Mouse (Mus musculus) kidney, postnatal 0 days (tissue): ENCODE measurements at regions not wholly inside any gene's neighbourhood (a gene's known extent, or its start where the extent isn't known, plus 50 kb on each side); places are given as distances from the start of the nearest gene placed in this dataset.

Source experiments
- ATAC-seq: fragments of 200-750 bp; cut with Nextera tagmentation; replicated peaks from 2 replicates; pipeline ENCODE4 v1.8.0; 2017; ENCODE audit warnings: low read depth, moderate number of reproducible peaks, moderate TSS enrichment, moderate library complexity; ENCODE audit not compliant: low FRiP score
- DNase-seq: peaks from one replicate; pipeline ENCODE4 v3.0.0-alpha.2; 2016; ENCODE audit warnings: low spot score
- H3K27ac ChIP-seq: fragments of 300-500 bp; sonication (generic); 2 replicates; pipeline ENCODE4 v1.5.1; 2014; ENCODE audit warnings: mild to moderate bottlenecking
- H3K27me3 ChIP-seq: fragments of 300-500 bp; sonication (generic); 2 replicates; pipeline ENCODE4 v1.6.1; 2014; ENCODE audit warnings: low read length, mixed read lengths; ENCODE audit not compliant: insufficient read depth
- H3K36me3 ChIP-seq: fragments of 300-500 bp; sonication (generic); 2 replicates; pipeline ENCODE4 v1.6.1; 2014; ENCODE audit warnings: low read length, mixed read lengths; ENCODE audit not compliant: insufficient read depth
- H3K4me1 ChIP-seq: fragments of 300-500 bp; sonication (generic); replicated peaks from 2 replicates; pipeline ENCODE4 v1.6.1; 2014; ENCODE audit warnings: antibody characterized with exemption, low read length, mixed read lengths; ENCODE audit not compliant: insufficient read depth
- H3K4me2 ChIP-seq: fragments of 300-500 bp; sonication (generic); 2 replicates; pipeline ENCODE4 v1.6.1; 2014; ENCODE audit warnings: mild to moderate bottlenecking, low read length, moderate library complexity, mixed read lengths
- H3K4me3 ChIP-seq: fragments of 300-500 bp; sonication (generic); replicated peaks from 2 replicates; pipeline ENCODE4 v1.5.1; 2014; ENCODE audit warnings: low read depth, low read length
- H3K9ac ChIP-seq: fragments of 300-500 bp; sonication (generic); 2 replicates; pipeline ENCODE4 v1.6.1; 2014; ENCODE audit warnings: low read depth, low read length
- H3K9me3 ChIP-seq: fragments of 300-500 bp; sonication (generic); replicated peaks from 2 replicates; pipeline ENCODE4 v1.6.1; 2016; ENCODE audit warnings: low read length, inconsistent platforms, mixed read lengths
- CTCF ChIP-seq: IDR thresholded peaks from 2 replicates; pipeline ENCODE4 v1.5.1; 2016; ENCODE audit warnings: antibody characterized with exemption, low read depth, mild to moderate bottlenecking, moderate library complexity
- WGBS: fragments of 180-500 bp; shearing (Covaris S2); extraction: QIAGEN DNeasy Blood & Tissue Kit; methylation state at CpG from one replicate; pipeline ENCODE4 v1.1.7; 2014; 5-methylcytosine and 5-hydroxymethylcytosine counted together

GRCm38 (mm10) chr15:60187002-60187715, 170.7 kb upstream of the 4933412E24Rik start:
- H3K4me2 ChIP-seq, result no peak overlapping the region
- WGBS, result 53% methylated on average over 5 of the region's 5 CpGs
- H3K9ac ChIP-seq, result no peak overlapping the region
- no peaks in the 10 kb centered on the region for H3K27me3 ChIP-seq
- no peaks in the 10 kb centered on the region for H3K4me1 ChIP-seq
- H3K36me3 ChIP-seq, result no peaks in the 10 kb centered on the region
- ATAC-seq (no peak), DNase-seq (no peak)
- H3K4me3 ChIP-seq, result no peak overlapping the region
- H3K9me3 ChIP-seq, result no peaks in the 10 kb centered on the region
- no peak overlapping the region for H3K27ac ChIP-seq
- TF ChIP-seq CTCF, result no peak

DNA sequence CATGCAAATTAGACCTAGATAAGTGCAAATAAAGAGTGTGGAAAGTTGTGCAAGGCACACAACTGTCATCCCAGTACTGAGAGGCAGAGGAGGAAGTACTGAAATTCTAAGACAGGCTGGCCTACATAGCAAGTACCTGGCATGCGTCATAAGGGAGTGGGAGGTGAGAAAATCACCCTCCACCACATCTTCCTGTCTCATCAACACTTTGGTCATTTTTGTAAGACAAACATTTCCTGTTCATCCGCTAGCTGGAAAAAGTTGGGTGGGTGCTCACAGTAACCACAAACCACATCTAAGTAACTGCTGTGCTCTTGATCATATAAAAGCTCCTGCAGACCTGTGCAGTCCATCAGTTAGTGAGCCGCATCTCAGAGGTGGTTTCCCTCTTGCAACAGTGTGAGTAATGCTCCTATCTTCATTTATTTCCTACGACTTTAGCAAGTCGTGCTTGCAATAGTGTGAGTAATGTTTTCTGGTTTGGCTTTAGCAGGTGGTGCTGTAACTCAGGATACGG, 125.2 kb upstream of the 4933412E24Rik start:
- Histone ChIP-seq H3K4me1 (no peaks in the 10 kb centered on the region), H3K9me3 (no peaks in the 10 kb centered on the region), H3K4me3 (no peak overlapping the region), H3K4me2 (no peak overlapping the region), H3K9ac (no peak overlapping the region), H3K27ac (no peak overlapping the region), H3K36me3 (no peaks in the 10 kb centered on the region), H3K27me3 (no peaks in the 10 kb centered on the region)
- no peak for TF ChIP-seq CTCF
- DNase-seq (no peak), ATAC-seq (no peak)
- 81% methylated on average over 6 of the region's 6 CpGs for WGBS

- 86% methylated on average over 2 of the region's 2 CpGs for WGBS
- Histone ChIP-seq H3K4me2 (no peak overlapping the region), H3K9ac (no peak overlapping the region), H3K27ac (no peak overlapping the region), H3K36me3 (no peaks in the 10 kb centered on the region), H3K4me3 (no peak overlapping the region), H3K9me3 (no peaks in the 10 kb centered on the region), H3K4me1 (no peaks in the 10 kb centered on the region), H3K27me3 (no peaks in the 10 kb centered on the region)
- DNase-seq (no peak), ATAC-seq (no peak)
- TF ChIP-seq CTCF, result no peak
Measured at GRCm38 (mm10) chr15:60136671-60137070, 120.3 kb upstream of the 4933412E24Rik start.

DNA sequence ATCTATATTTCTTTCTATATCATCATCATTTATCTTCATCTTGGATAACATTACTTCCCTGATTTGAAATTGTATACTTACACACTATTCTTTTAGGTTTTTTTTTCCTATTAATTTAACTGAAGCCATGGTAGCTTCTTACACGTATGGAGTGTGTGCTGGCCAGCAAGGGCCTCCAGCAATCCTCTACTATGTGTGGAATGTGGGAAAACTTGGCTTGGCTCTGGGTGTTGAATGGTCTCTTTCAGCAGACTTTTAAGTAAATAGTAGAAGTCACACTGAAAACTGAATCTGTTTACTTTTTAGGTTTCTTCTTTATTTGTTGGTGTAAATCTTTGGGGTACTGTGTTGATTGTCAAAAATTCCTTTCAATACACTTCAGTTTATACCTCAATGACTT, 118.1 kb upstream of the 4933412E24Rik start:
- Histone ChIP-seq H3K4me1 (no peaks in the 10 kb centered on the region), H3K9ac (no peak overlapping the region), H3K27me3 (no peaks in the 10 kb centered on the region), H3K9me3 (no peaks in the 10 kb centered on the region), H3K4me2 (no peak overlapping the region), H3K36me3 (no peaks in the 10 kb centered on the region), H3K4me3 (no peak overlapping the region), H3K27ac (no peak overlapping the region)
- TF ChIP-seq CTCF, result no peak
- DNase-seq, result peak; percentile 5
- ATAC-seq, result no peak
- WGBS, result 39% methylated on average over 1 of the region's 1 CpGs

DNA sequence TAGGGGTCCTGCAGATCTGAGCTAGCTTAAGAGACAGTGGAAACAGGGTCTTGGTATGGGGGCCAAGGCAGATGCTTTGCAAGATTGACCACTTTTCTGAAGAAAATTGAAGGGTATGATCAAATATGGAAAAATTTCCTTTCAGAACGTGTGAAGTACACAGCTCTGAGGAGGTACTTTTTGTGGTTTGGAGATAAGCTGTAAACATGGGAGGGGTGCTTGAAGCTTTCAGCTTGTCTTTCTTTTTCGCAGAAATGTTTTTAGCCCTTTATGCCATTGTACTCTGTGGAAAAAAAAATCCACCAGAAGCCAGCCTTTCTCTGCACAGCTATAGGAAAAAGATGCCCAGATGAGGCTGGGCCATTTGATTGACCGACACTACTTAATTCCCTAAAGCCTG, 116.3 kb upstream of the 4933412E24Rik start:
- WGBS, result 84% methylated on average over 3 of the region's 3 CpGs
- ATAC-seq (no peak), DNase-seq (no peak)
- Histone ChIP-seq H3K4me3 (no peak overlapping the region), H3K36me3 (no peaks in the 10 kb centered on the region), H3K4me2 (no peak overlapping the region), H3K9ac (no peak overlapping the region), H3K9me3 (no peaks in the 10 kb centered on the region), H3K27me3 (no peaks in the 10 kb centered on the region), H3K27ac (no peak overlapping the region), H3K4me1 (no peaks in the 10 kb centered on the region)
- no peak for TF ChIP-seq CTCF

DNA sequence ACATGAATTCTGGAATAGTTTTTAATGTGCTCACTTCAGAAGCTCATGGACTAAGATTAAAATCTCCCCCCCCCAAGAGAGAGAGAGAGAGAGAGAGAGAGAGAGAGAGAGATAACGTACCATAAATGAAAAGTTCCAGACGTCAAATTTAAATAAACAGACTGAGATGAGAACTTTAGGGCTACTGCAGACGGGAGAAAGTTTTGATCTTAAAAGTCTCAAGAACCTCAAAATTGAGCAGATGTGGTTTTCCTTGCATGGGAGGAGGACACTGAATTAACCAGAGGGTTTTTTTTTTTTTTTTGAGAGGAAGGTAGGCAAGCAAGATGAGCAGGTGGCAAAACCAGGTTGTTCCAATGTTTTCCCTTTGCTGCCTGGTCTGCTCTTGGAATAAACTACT, 108.0 kb upstream of the 4933412E24Rik start:
- no peaks in the 10 kb centered on the region for H3K9me3 ChIP-seq
- H3K36me3 ChIP-seq, result no peaks in the 10 kb centered on the region
- no peak overlapping the region for H3K4me2 ChIP-seq
- ATAC-seq (no peak), DNase-seq (no peak)
- 72% methylated on average over 3 of the region's 3 CpGs for WGBS
- no peaks in the 10 kb centered on the region for H3K27me3 ChIP-seq
- TF ChIP-seq CTCF, result no peak
- H3K9ac ChIP-seq, result no peak overlapping the region
- no peak overlapping the region for H3K27ac ChIP-seq
- H3K4me3 ChIP-seq, result no peak overlapping the region
- no peaks in the 10 kb centered on the region for H3K4me1 ChIP-seq

- no peak for DNase-seq
- ATAC-seq, result no peak
- H3K9ac ChIP-seq, result no peak overlapping the region
- no peaks in the 10 kb centered on the region for H3K27me3 ChIP-seq
- no peaks in the 10 kb centered on the region for H3K9me3 ChIP-seq
- no peaks in the 10 kb centered on the region for H3K36me3 ChIP-seq
- TF ChIP-seq CTCF, result no peak
- H3K4me1 ChIP-seq, result no peaks in the 10 kb centered on the region
- no peak overlapping the region for H3K4me3 ChIP-seq
- H3K4me2 ChIP-seq, result no peak overlapping the region
- 87% methylated on average over 1 of the region's 1 CpGs for WGBS
- H3K27ac ChIP-seq, result no peak overlapping the region
Measured at GRCm38 (mm10) chr15:60119926-60120325, 103.5 kb upstream of the 4933412E24Rik start.
